Mouse (Mus musculus) heart, embryonic 11.5 days (tissue): ENCODE measurements around the gene Kcnc4. TPM values are rescaled to one million over a fixed set of nuclear protein-coding genes. Genes with fewer than 3 reads are reported as not detected.

Experiments
- ATAC-seq: fragments of 200-750 bp; cut with Nextera tagmentation; replicated peaks from 2 replicates; pipeline ENCODE4 v1.8.0; 2017; ENCODE audit warnings: moderate library complexity; ENCODE audit not compliant: insufficient number of reproducible peaks, low FRiP score, low TSS enrichment
- H3K27ac ChIP-seq: fragments of 300-500 bp; sonication (generic); 2 replicates; pipeline ENCODE4 v1.5.1; 2014; ENCODE audit warnings: mild to moderate bottlenecking, low read depth, low read length
- H3K27me3 ChIP-seq: fragments of 300-500 bp; sonication (generic); 2 replicates; pipeline ENCODE4 v1.6.1; 2014; ENCODE audit warnings: mild to moderate bottlenecking, low read length, mixed read lengths; ENCODE audit not compliant: control insufficient read depth, insufficient read depth
- H3K36me3 ChIP-seq: fragments of 300-500 bp; sonication (generic); 2 replicates; pipeline ENCODE4 v1.6.1; 2014; ENCODE audit warnings: mild to moderate bottlenecking, low read length, moderate library complexity, mixed read lengths; ENCODE audit not compliant: control insufficient read depth, insufficient read depth
- H3K4me1 ChIP-seq: fragments of 300-500 bp; sonication (generic); 2 replicates; pipeline ENCODE4 v1.6.1; 2014; ENCODE audit warnings: low read length; ENCODE audit not compliant: control insufficient read depth, insufficient read depth
- H3K4me2 ChIP-seq: fragments of 300-500 bp; sonication (generic); 2 replicates; pipeline ENCODE4 v1.6.1; 2014; ENCODE audit warnings: mild to moderate bottlenecking, moderate library complexity
- H3K4me3 ChIP-seq: fragments of 300-500 bp; sonication (generic); 2 replicates; pipeline ENCODE4 v1.5.1; 2014; ENCODE audit warnings: low read depth, low read length
- H3K9ac ChIP-seq: fragments of 300-500 bp; sonication (generic); 2 replicates; pipeline ENCODE4 v1.6.1; 2014; ENCODE audit warnings: mild to moderate bottlenecking, low read depth, low read length, moderate library complexity
- H3K9me3 ChIP-seq: fragments of 300-500 bp; sonication (generic); replicated peaks from 2 replicates; pipeline ENCODE4 v1.6.1; 2016; ENCODE audit warnings: low read length; ENCODE audit not compliant: control insufficient read depth
- WGBS: fragments of 180-500 bp; shearing (Covaris S2); extraction: QIAGEN DNeasy Blood & Tissue Kit; methylation state at CpG from one replicate; pipeline ENCODE4 v1.1.7; 2014; ENCODE audit not compliant: insufficient replicate concordance; 5-methylcytosine and 5-hydroxymethylcytosine counted together
- polyA plus RNA-seq: library from polyadenylated mRNA; unstranded; fragments of >200 nt; fragmentation: Nextera tagmentation; extraction: Ambion mirVana; gene quantifications from 2 replicates; pipeline ENCODE4 v1.2.1, GENCODE M21; 2014

The Kcnc4 gene
- polyA plus RNA-seq, 1 experiment from 2014 or later = 0.17 TPM

DNA sequence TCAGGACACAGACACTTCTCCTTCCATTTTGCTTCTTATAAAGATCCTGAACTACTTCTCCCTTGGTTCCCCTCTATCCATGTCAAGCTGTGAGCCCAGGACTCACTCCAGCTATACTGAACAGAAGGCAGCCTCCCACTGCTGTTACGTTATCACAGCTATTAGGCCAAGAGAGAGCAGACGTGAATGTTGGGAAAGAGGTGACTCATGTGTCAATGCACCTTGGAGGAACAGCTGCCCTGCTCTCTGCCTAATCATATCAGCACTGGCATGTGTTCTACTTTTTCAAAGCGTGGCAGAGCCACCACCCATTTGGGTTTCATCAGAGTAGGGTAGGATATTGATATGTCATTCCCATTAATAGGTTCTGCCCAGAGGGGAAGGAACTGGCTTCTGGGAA, 12.5 kb downstream of the Kcnc4 start:
- Histone ChIP-seq H3K9ac (no peak overlapping the region), H3K36me3 (no peaks in the 10 kb centered on the region), H3K4me2 (no peak overlapping the region), H3K27ac (no peak overlapping the region), H3K4me3 (no peak overlapping the region), H3K9me3 (no peaks in the 10 kb centered on the region), H3K27me3 (peaks cover 12% of the 10 kb centered on the region; the same call in 1 of the 2 replicates), H3K4me1 (no peaks in the 10 kb centered on the region)
- 32% methylated on average over 3 of the region's 3 CpGs for WGBS
- no peak for ATAC-seq

DNA sequence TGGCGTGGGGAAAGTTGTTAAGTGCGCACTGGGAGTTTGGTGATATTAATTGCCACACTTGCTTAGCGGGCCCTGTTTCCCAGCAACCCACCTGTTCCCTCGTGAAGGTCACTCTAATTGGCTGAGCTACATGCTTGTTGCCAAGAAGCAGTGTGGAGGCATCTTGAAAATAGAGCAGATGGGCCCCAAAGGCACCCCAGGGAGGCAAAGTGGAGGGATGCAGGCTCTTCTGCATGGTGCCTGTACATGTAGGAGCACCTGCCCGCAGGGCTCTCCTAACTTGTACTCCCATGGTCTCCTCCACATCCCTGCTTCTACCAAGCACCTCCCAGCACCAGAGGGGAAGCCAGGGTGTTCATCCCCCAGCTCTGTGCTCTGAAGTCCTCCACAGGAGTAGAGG, 15.5 kb downstream of the Kcnc4 start:
- no peak overlapping the region for H3K4me2 ChIP-seq
- peaks cover 12% of the 10 kb centered on the region; the same call in 1 of the 2 replicates for H3K27me3 ChIP-seq
- no peak for ATAC-seq
- no peak overlapping the region for H3K27ac ChIP-seq
- no peaks in the 10 kb centered on the region for H3K4me1 ChIP-seq
- no peak overlapping the region for H3K9ac ChIP-seq
- no peaks in the 10 kb centered on the region for H3K9me3 ChIP-seq
- no peak overlapping the region for H3K4me3 ChIP-seq
- no peaks in the 10 kb centered on the region for H3K36me3 ChIP-seq
- 79% methylated on average over 5 of the region's 5 CpGs for WGBS

DNA sequence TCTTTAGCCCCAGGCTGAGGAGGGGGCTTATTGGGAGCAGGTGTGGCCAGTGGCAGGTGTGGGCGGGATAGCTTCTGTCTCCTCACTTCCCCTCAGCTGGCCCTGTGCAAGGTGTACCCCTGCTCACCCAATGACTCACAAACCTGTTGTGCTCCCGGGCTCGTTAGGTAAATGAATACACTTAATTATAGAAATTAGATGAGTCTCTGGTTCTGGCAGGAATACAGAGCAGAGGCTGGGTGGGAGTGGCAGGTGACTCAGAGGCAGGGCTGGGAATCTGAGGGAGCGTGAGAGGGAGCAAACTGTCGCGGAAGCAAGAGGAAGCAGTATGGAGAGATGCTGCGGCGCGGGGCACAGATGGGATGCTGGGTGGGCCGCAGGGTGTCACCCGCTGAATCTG, 17.2 kb downstream of the Kcnc4 start:
- H3K27me3 ChIP-seq = peaks cover 12% of the 10 kb centered on the region; the same call in 1 of the 2 replicates
- no peaks in the 10 kb centered on the region for H3K9me3 ChIP-seq
- H3K4me3 ChIP-seq = no peak overlapping the region
- no peak for ATAC-seq
- no peak overlapping the region for H3K4me2 ChIP-seq
- WGBS = 85% methylated on average over 11 of the region's 11 CpGs
- no peaks in the 10 kb centered on the region for H3K36me3 ChIP-seq
- H3K9ac ChIP-seq = no peak overlapping the region
- no peaks in the 10 kb centered on the region for H3K4me1 ChIP-seq
- H3K27ac ChIP-seq = no peak overlapping the region

GRCm38 (mm10) chr3:107441306-107441705, 18.0 kb downstream of the Kcnc4 start:
- peaks cover 12% of the 10 kb centered on the region; the same call in 1 of the 2 replicates for H3K27me3 ChIP-seq
- H3K9ac ChIP-seq = no peak overlapping the region
- 72% methylated on average over 8 of the region's 8 CpGs for WGBS
- no peak for ATAC-seq
- H3K4me3 ChIP-seq = no peak overlapping the region
- H3K9me3 ChIP-seq = no peaks in the 10 kb centered on the region
- H3K27ac ChIP-seq = no peak overlapping the region
- H3K4me2 ChIP-seq = no peak overlapping the region
- H3K36me3 ChIP-seq = no peaks in the 10 kb centered on the region
- no peaks in the 10 kb centered on the region for H3K4me1 ChIP-seq

DNA sequence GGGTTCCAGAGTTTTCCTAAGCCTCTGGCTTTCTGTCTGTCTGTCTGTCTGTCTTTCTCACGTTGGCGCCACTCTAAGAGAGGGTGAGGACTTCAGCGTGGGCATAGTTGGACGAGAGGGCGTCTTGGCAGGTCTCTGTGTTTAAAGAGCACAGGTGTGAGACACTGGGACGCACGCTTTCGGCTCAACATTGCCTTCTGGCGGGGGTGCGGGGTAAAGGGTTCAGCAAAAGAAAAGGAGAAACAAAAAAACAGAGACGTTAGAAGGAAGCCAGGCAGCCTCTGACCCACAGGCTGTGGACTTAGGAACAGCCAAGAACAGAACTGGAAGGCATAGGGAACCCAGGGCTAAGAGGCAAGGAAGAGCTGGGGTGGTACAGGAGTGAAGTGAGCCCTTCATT, 20.1 kb downstream of the Kcnc4 start:
- H3K27ac ChIP-seq = no peak overlapping the region
- H3K4me2 ChIP-seq = no peak overlapping the region
- 75% methylated on average over 11 of the region's 11 CpGs for WGBS
- no peaks in the 10 kb centered on the region for H3K36me3 ChIP-seq
- peaks cover 5% of the 10 kb centered on the region; the same call in 1 of the 2 replicates for H3K27me3 ChIP-seq
- H3K9ac ChIP-seq = no peak overlapping the region
- no peaks in the 10 kb centered on the region for H3K4me1 ChIP-seq
- no peak for ATAC-seq
- H3K9me3 ChIP-seq = no peaks in the 10 kb centered on the region
- H3K4me3 ChIP-seq = no peak overlapping the region

DNA sequence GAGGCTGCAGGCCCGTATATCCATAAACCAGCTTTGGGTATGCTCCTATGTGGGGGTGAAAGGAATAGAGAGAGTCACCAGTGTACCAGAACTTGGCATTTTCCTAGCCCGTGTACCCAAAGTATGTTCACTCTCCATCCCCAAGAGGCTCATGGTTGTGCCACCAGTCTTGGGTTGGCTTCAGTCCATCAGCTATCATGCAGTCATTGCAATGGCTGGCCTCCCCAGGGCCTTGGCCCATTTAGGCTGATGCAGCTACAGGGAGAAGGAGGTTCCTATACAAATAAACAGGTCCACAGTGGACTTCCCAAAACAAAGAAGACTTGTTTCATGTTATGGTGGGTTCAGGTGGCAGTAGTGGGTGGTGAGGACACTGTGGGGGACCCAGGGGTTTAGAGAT, 21.7 kb downstream of the Kcnc4 start:
- H3K27ac ChIP-seq = no peak overlapping the region
- H3K9me3 ChIP-seq = no peaks in the 10 kb centered on the region
- H3K4me1 ChIP-seq = no peaks in the 10 kb centered on the region
- no peak overlapping the region for H3K4me2 ChIP-seq
- H3K9ac ChIP-seq = no peak overlapping the region
- no peak overlapping the region for H3K4me3 ChIP-seq
- ATAC-seq = no peak
- 71% methylated on average over 2 of the region's 2 CpGs for WGBS
- H3K36me3 ChIP-seq = no peaks in the 10 kb centered on the region
- no peaks in the 10 kb centered on the region; the same call in 1 of the 2 replicates for H3K27me3 ChIP-seq

DNA sequence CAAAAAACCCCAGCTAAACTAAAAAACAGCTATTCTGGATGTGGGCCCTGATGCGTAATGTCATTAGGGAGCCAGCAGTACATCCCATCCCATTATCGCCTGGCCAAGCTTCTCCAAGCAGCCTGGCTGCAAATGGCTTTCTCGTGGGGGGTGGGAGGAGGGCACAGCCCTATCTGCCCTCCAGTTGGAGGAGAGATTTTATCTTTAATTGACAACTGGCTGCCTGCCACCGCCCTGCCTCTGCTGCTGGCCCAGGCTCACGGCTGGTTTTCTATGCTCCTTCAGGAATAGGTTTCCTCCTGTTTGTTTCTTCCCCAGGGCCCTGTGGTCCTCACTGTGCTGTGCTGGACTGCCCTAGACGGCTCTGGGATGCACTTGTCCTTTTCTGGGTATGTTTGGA, 22.9 kb downstream of the Kcnc4 start:
- no peaks in the 10 kb centered on the region; the same call in 1 of the 2 replicates for H3K27me3 ChIP-seq
- no peak for ATAC-seq
- no peak overlapping the region for H3K4me3 ChIP-seq
- H3K27ac ChIP-seq = no peak overlapping the region
- 37% methylated on average over 6 of the region's 6 CpGs for WGBS
- no peaks in the 10 kb centered on the region for H3K4me1 ChIP-seq
- H3K4me2 ChIP-seq = no peak overlapping the region
- H3K9me3 ChIP-seq = no peaks in the 10 kb centered on the region
- H3K9ac ChIP-seq = no peak overlapping the region
- no peaks in the 10 kb centered on the region for H3K36me3 ChIP-seq

GRCm38 (mm10) chr3:107433614-107434013, 25.7 kb downstream of the Kcnc4 start:
- 52% methylated on average over 9 of the region's 9 CpGs for WGBS
- Histone ChIP-seq H3K27ac (no peak overlapping the region), H3K27me3 (no peaks in the 10 kb centered on the region; the same call in 1 of the 2 replicates), H3K36me3 (no peaks in the 10 kb centered on the region), H3K4me2 (no peak overlapping the region), H3K4me3 (no peak overlapping the region), H3K4me1 (no peaks in the 10 kb centered on the region), H3K9ac (no peak overlapping the region), H3K9me3 (no peaks in the 10 kb centered on the region)
- no peak for ATAC-seq

- Histone ChIP-seq H3K27ac (no peak overlapping the region), H3K9me3 (no peaks in the 10 kb centered on the region), H3K4me1 (no peaks in the 10 kb centered on the region), H3K4me3 (no peak overlapping the region), H3K36me3 (no peaks in the 10 kb centered on the region), H3K4me2 (no peak overlapping the region), H3K9ac (no peak overlapping the region), H3K27me3 (no peaks in the 10 kb centered on the region; the same call in 1 of the 2 replicates)
- ATAC-seq = no peak
- WGBS = 16% methylated on average over 1 of the region's 1 CpGs
Observed at GRCm38 (mm10) chr3:107431268-107431667, 28.1 kb downstream of the Kcnc4 start.
